Mouse (Mus musculus) erythroblast, adult 5-6 weeks (primary cell): Measurements from ENCODE around the gene Susd5. TPM values are rescaled to one million over a fixed set of nuclear protein-coding genes. Genes with fewer than 3 reads are reported as not detected.

Experiments
- total RNA-seq, 2 experiments: library from RNA; stranded (forward) in 1 of 2; stranded (reverse) in 1 of 2; fragments of 150-400 nt in 1 of 2; fragments of 200-764, 138-1000 nt in 1 of 2; gene quantifications; 2 replicates each; pipeline versions ENCODE4 v1.2.3 to v1.2.4; 2015 to 2017; ENCODE audit warnings: low replicate concordance in 2 of 2

Gene Susd5
- total RNA-seq, 2 experiments from 2014 or later, result not detected

Other genes with a start within 250 kb of the Susd5 start
- 227 and 253 TPM in 2 replicates for gene Ubp1, start 126.2 kb upstream of the Susd5 start, total RNA-seq (2015; ENCODE audit: low replicate concordance)
- gene Ubp1, start 126.2 kb upstream of the Susd5 start, total RNA-seq (2017; ENCODE audit: low replicate concordance), result 245 and 285 TPM in 2 replicates
- gene Fbxl2, start 10.9 kb upstream of the Susd5 start, total RNA-seq (2015; ENCODE audit: low replicate concordance), result 0.21 TPM in 1 of 2 replicates, not detected in the other
- gene Fbxl2, start 10.9 kb upstream of the Susd5 start, total RNA-seq (2017; ENCODE audit: low replicate concordance), result 2.0 TPM in 1 of 2 replicates, not detected in the other